Comparison of ENCODE assay signal across 18 mouse cellular contexts in genomic region chr11:106518391-106518790, GRCm38 (mm10). TPM values are rescaled to one million over a fixed set of nuclear protein-coding genes. Genes with fewer than 3 reads are reported as not detected.
DNase-seq lines count a peak whose midpoint lies in the region; ATAC-seq lines count a peak whose summit lies in the region.
"Had no signal": no experiment of that assay in that cellular context is flagged by ENCODE, and none has a peak within 500 bp of the region (broad histone marks: within the 10 kb centered on the region; RNA-seq: fewer than 3 reads in every experiment).

No protein-coding gene starts in this region.

- peaks cover 39% of the 10 kb centered on the region for H3K4me1 ChIP-seq in hindbrain, embryonic 12.5 days
- H3K4me1 ChIP-seq in hindbrain, embryonic 13.5 days (replicated peaks): peaks cover 50% of the 10 kb centered on the region
- peaks cover 32% of the 10 kb centered on the region for H3K4me1 ChIP-seq in midbrain, embryonic 12.5 days
- peaks cover 6% of the 10 kb centered on the region for H3K4me1 ChIP-seq in midbrain, embryonic 16.5 days (ENCODE audit: control insufficient read depth, insufficient read depth, low read length)
- H3K4me1 ChIP-seq in limb, embryonic 10.5 days: peaks cover 75% of the 10 kb centered on the region

- H3K36me3 ChIP-seq in hindbrain, embryonic 12.5 days: no peaks in the 10 kb centered on the region
- H3K36me3 ChIP-seq in hindbrain, embryonic 13.5 days: no peaks in the 10 kb centered on the region
- no peaks in the 10 kb centered on the region for H3K36me3 ChIP-seq in midbrain, embryonic 12.5 days
- no peaks in the 10 kb centered on the region for H3K36me3 ChIP-seq in midbrain, embryonic 16.5 days (ENCODE audit: control insufficient read depth, insufficient read depth, low read length)
- H3K36me3 ChIP-seq in limb, embryonic 10.5 days: no peaks in the 10 kb centered on the region

- no peak overlapping the region for H3K9ac ChIP-seq in hindbrain, embryonic 12.5 days
- H3K9ac ChIP-seq in hindbrain, embryonic 13.5 days: no peak overlapping the region
- H3K9ac ChIP-seq in midbrain, embryonic 12.5 days (replicated peaks): no peak overlapping the region
- H3K9ac ChIP-seq in midbrain, embryonic 16.5 days (ENCODE audit: low read depth, low read length): no peak overlapping the region
- H3K9ac ChIP-seq: liver, embryonic 14.5 days had no signal

- no peaks in the 10 kb centered on the region for H3K27me3 ChIP-seq in hindbrain, embryonic 12.5 days
- no peaks in the 10 kb centered on the region for H3K27me3 ChIP-seq in hindbrain, embryonic 13.5 days
- no peaks in the 10 kb centered on the region for H3K27me3 ChIP-seq in midbrain, embryonic 12.5 days
- H3K27me3 ChIP-seq in midbrain, embryonic 16.5 days (ENCODE audit: control insufficient read depth, insufficient read depth, low read depth, low read length): no peaks in the 10 kb centered on the region
- H3K27me3 ChIP-seq in limb, embryonic 10.5 days (ENCODE audit: low read depth, poor library complexity, severe bottlenecking): no peaks in the 10 kb centered on the region
- H3K27me3 ChIP-seq: CH12.LX had no signal

- no peak for DNase-seq in limb, embryonic 10.5 days (ENCODE audit: low spot score)
- DNase-seq in adrenal gland, postnatal 10 days: no peak
- DNase-seq in spleen, postnatal 36 days (ENCODE audit: low spot score in 2 of 2): no peak
- DNase-seq: adrenal gland, adult 2 months; B cell, adult 2 months; cerebellum, adult 18-20 months; cerebellum, postnatal 25 days; kidney, adult 9 months; kidney, postnatal 14 days; thymus, postnatal 14 days had no signal

- H3K4me3 ChIP-seq in hindbrain, embryonic 12.5 days: no peak overlapping the region
- H3K4me3 ChIP-seq in hindbrain, embryonic 13.5 days: no peak overlapping the region
- no peak overlapping the region for H3K4me3 ChIP-seq in midbrain, embryonic 12.5 days
- no peak overlapping the region for H3K4me3 ChIP-seq in midbrain, embryonic 16.5 days (ENCODE audit: low read depth, low read length)
- no peak overlapping the region for H3K4me3 ChIP-seq in limb, embryonic 10.5 days

- no peak for ATAC-seq in hindbrain, embryonic 12.5 days (ENCODE audit: low FRiP score)
- ATAC-seq in hindbrain, embryonic 13.5 days (ENCODE audit: low FRiP score): no peak
- no peak for ATAC-seq in midbrain, embryonic 12.5 days (ENCODE audit: low FRiP score, low read depth)
- ATAC-seq in midbrain, embryonic 16.5 days: no peak
- ATAC-seq: inflammation-experienced regulatory T-cells, adult 6 months had no signal

- no peaks in the 10 kb centered on the region for H3K9me3 ChIP-seq in hindbrain, embryonic 12.5 days (replicated peaks)
- no peaks in the 10 kb centered on the region for H3K9me3 ChIP-seq in hindbrain, embryonic 13.5 days
- no peaks in the 10 kb centered on the region for H3K9me3 ChIP-seq in midbrain, embryonic 12.5 days
- no peaks in the 10 kb centered on the region for H3K9me3 ChIP-seq in midbrain, embryonic 16.5 days (replicated peaks; ENCODE audit: control insufficient read depth, low read length, poor library complexity, severe bottlenecking)
- H3K9me3 ChIP-seq in limb, embryonic 10.5 days (replicated peaks): no peaks in the 10 kb centered on the region
- H3K9me3 ChIP-seq: G1E had no signal

- WGBS in hindbrain, embryonic 12.5 days: 41% methylated on average over 4 of the region's 4 CpGs
- WGBS in hindbrain, embryonic 13.5 days: 38% methylated on average over 4 of the region's 4 CpGs
- 50% methylated on average over 4 of the region's 4 CpGs for WGBS in midbrain, embryonic 12.5 days
- 41% methylated on average over 4 of the region's 4 CpGs for WGBS in midbrain, embryonic 16.5 days
- 31% methylated on average over 4 of the region's 4 CpGs for WGBS in limb, embryonic 10.5 days

- H3K27ac ChIP-seq in hindbrain, embryonic 12.5 days: peak overlapping the region; percentile 30; the same call in 1 of the 2 replicates
- H3K27ac ChIP-seq in hindbrain, embryonic 13.5 days: no peak overlapping the region
- 0 out of 2 replicates have a peak overlapping the region, but pooled peaks have one; percentile 20 for H3K27ac ChIP-seq in midbrain, embryonic 12.5 days (replicated peaks)
- no peak overlapping the region for H3K27ac ChIP-seq in midbrain, embryonic 16.5 days (ENCODE audit: low read length)
- peak overlapping the region; percentile 47; the same call in 1 of the 2 replicates for H3K27ac ChIP-seq in limb, embryonic 10.5 days
- H3K27ac ChIP-seq: liver, embryonic 14.5 days had no signal

- no peak overlapping the region for H3K4me2 ChIP-seq in hindbrain, embryonic 12.5 days (replicated peaks)
- H3K4me2 ChIP-seq in hindbrain, embryonic 13.5 days: no peak overlapping the region
- H3K4me2 ChIP-seq in midbrain, embryonic 12.5 days (replicated peaks): no peak overlapping the region
- no peak overlapping the region for H3K4me2 ChIP-seq in midbrain, embryonic 16.5 days (ENCODE audit: low read length)

RNA-seq across cellular contexts. Expression of gene Ern1, which starts 30.7 kb away (rescaled TPM):
- 7.9 and 8.3 TPM in 2 replicates for polyA plus RNA-seq in hindbrain, embryonic 12.5 days (2016; fragmentation: Nextera tagmentation; extraction: Ambion mirVana)
- polyA plus RNA-seq in hindbrain, embryonic 13.5 days (2015; fragmentation: Nextera tagmentation; extraction: Ambion mirVana): 5.9 and 6.1 TPM in 2 replicates
- polyA plus RNA-seq in midbrain, embryonic 12.5 days (2016; fragmentation: Nextera tagmentation; extraction: Ambion mirVana): 6.6 and 8.0 TPM in 2 replicates
- polyA plus RNA-seq in midbrain, embryonic 16.5 days (2015; fragmentation: Nextera tagmentation; extraction: Ambion mirVana): 4.8 and 5.9 TPM in 2 replicates
- polyA plus RNA-seq in limb, embryonic 10.5 days (2016; fragmentation: Nextera tagmentation; extraction: Ambion mirVana): 7.4 and 8.2 TPM in 2 replicates
- 10 to 100 TPM; 54.8 to 63.0 TPM for total RNA-seq in adrenal gland, postnatal 10 days (2021)

Comparison
In these comparisons a context has a peak if more than half of its experiments do, and no peak if none do; other contexts are left out.
1. H3K27ac ChIP-seq: peak in hindbrain, embryonic 12.5 days (single experiment), midbrain, embryonic 12.5 days (single experiment) and limb, embryonic 10.5 days (single experiment); none in hindbrain, embryonic 13.5 days (single experiment) and midbrain, embryonic 16.5 days (single experiment).